Mouse (Mus musculus) kidney, adult 9 months (tissue): Measurements from ENCODE around the gene Cyb561.

Experiments
- DNase-seq: peaks from one replicate; pipeline ENCODE4 v3.0.0; 2022

Cyb561 gene

DNA sequence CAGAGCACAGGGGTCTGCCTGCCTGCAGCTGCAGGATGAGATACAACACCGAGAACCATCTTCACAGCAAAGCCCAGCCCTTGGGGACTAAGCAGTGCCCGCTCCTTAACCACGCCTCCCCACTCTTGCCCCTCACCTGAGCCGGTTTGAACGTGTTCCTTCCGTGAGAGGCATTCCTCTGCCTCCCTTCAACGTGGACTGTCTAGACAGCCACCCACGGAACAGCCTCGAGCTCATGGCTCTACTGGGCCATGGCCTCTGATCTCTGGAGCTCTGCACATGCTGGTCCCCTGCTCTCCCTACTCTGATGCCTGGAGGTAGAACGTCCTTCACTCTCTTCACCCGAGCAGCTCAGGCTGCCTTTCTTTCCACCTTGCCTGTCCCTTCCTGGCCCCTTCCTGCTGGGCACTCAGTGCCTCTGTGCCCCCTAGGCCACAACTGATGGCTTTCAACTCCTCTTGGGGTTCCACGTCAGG lies at the start of gene Cyb561:
Cyb561 (minus strand) TSS at position 426 of the 476 bp plus-strand sequence.
- DNase-seq: no peak

GRCm38 (mm10) chr11:106001718-106002117 lies 48.6 kb upstream of the Cyb561 start:
- peak; percentile 67 for DNase-seq

DNA sequence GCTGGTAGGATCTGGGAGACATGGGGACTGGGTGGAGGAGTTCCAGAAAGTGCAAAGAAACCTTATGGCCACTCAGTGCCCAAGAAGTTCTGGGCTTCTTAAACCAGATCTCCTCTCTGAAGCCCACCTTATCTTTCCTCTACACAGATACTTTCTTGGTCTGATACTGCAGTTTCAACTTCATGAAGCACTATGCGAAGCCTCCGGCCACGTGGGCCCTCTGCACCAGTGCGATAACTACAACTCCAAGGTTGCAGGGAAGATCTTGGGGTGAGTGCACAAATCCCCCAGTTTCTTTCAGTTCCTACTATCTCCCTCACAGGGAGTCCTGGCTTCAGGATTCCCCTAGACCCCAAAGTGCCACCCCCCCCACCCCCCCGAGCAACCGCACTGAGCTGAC lies 46.9 kb upstream of the Cyb561 start:
- no peak for DNase-seq

GRCm38 (mm10) chr11:105994375-105994774 lies 41.2 kb upstream of the Cyb561 start, which contains the start of gene Ace3:
Gene Ace3 (plus strand): TSS chr11:105994675.
- no peak for DNase-seq

GRCm38 (mm10) chr11:105990231-105990630 lies 37.1 kb upstream of the Cyb561 start:
- DNase-seq: peak; percentile 58

GRCm38 (mm10) chr11:105989446-105989845 lies 36.3 kb upstream of the Cyb561 start:
- no peak for DNase-seq

- no peak for DNase-seq
These were observed 34.3 kb upstream of the Cyb561 start for GRCm38 (mm10) chr11:105987446-105987845.

- DNase-seq: no peak
These were observed 31.3 kb upstream of the Cyb561 start for GRCm38 (mm10) chr11:105984452-105984851.

- no peak for DNase-seq
These were observed 25.5 kb upstream of the Cyb561 start for GRCm38 (mm10) chr11:105978634-105979033.

GRCm38 (mm10) chr11:105978232-105978631 lies 25.1 kb upstream of the Cyb561 start:
- no peak for DNase-seq

DNA sequence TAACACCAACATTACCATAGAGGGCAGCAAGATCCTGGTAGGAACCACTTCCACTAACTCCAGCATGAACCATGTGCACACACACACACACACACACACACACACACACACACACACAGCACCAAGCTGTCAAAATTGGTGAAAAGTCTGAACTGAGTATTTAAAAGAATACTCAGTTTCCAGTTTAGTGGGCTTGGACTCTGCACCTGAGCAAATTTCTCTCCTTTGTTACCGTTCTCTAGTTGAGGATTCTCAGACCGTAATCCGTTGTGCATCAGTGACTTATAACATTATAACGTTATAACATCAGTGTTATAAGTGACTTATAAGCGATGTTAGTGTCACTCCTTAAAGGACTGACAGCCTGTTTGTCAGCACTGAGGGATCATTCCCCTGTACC lies 22.5 kb upstream of the Cyb561 start:
- peak; percentile 63 for DNase-seq

- DNase-seq: peak; percentile 61
These were observed 21.9 kb upstream of the Cyb561 start for GRCm38 (mm10) chr11:105975050-105975449.

- peak; percentile 85 for DNase-seq
These were observed 21.5 kb upstream of the Cyb561 start for GRCm38 (mm10) chr11:105974593-105974992.

DNA sequence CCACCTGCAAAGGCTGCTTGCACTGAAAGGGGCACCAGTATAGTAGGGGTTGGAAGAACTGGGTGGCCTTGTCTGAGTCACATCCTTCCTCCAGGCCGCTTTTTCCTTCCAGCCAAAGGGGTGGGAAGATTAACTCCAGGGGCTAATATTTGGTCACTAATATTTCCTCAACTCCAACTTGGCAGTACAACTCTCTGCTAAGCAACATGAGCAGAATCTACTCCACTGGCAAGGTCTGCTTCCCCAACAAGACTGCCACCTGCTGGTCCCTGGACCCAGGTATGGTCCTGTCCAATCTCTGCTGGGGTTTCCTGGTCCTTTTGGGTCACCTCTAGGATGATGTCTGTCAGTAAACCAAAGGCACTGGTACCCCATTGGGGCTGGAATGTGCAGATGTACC lies 16.4 kb upstream of the Cyb561 start:
- DNase-seq: peak; percentile 70

DNA sequence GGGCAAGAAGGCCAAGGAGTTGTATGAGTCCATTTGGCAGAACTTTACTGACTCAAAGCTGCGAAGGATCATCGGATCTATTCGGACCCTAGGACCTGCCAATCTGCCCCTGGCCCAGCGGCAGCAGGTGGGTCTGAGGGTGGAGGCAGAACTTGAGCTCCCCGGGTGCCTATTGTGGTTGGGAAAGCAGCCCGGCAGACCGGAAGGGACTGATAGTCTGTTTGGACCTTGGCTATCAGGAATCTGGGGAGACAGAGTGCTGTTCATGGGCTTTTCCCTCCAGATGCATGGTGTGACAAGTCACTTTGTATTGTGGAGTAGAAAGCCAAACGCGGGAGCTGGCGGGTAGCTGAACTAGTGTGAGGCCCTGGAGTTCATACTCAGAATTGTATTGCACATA lies 15.8 kb upstream of the Cyb561 start:
- no peak for DNase-seq

GRCm38 (mm10) chr11:105967741-105968574 lies 14.8 kb upstream of the Cyb561 start, which contains the start of gene Ace:
Gene Ace (plus strand): TSS chr11:105967945.
- peak; percentile 53 for DNase-seq

DNA sequence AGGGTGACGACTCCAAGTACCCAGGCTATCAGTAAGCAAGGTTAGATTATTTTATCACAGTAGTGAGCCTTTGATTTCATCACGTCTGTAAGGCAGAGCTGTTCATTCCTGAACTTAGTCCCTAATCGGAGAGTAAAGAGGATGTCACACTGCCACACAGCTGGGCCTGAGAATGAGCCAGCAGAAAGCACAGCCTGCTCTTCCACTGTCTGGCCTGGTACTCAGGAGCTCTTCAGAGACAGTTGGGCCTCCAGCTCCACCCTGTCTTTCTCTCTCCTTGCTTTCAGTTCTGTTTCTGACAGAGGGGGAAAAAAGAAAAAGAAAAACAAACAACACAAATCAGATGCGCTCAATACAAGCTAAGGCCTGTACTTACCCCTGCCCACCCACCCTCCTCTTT lies 13.2 kb upstream of the Cyb561 start:
- no peak for DNase-seq

DNA sequence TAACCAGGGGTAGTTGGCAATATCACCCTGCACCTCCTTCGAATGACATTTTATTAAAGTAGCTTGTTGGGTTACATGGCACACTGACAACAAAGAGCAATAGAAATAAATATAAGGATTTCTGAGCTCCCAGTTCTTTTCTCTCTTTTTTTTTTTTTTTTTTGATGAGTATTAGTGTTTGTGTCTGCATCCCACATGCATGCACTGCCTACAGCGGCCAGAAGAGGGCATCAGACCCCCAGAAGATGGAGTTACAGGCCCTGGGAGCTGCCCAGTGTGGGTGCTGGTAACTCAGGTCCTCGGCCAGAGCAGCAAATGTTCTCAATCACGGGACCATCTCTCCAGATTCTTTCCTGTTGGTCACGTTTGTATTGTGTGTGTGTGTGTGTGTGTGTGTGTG lies 11.6 kb upstream of the Cyb561 start:
- DNase-seq: no peak

GRCm38 (mm10) chr11:105959355-105959754 lies 6.2 kb upstream of the Cyb561 start:
- no peak for DNase-seq

DNA sequence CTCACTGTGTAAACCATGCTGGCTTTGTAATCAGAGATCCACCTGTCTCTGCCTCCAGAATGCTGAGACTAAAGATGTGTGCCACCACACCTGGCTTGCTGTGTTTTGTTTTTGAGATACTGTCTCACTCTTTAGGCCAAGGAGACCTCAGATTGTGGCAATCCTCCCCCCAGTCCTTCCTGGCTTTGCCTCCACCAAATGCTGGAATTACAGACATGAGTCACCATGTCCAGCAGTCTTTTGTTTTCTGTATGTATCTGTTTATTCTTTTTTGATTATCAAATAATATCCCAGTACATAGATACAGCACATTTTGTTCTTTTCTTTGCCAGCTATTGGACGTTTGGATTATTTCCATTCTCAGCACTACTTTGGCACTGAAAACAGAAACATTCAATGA lies 5.4 kb upstream of the Cyb561 start:
- DNase-seq: no peak

GRCm38 (mm10) chr11:105957501-105957900 lies 4.4 kb upstream of the Cyb561 start:
- DNase-seq: no peak

DNA sequence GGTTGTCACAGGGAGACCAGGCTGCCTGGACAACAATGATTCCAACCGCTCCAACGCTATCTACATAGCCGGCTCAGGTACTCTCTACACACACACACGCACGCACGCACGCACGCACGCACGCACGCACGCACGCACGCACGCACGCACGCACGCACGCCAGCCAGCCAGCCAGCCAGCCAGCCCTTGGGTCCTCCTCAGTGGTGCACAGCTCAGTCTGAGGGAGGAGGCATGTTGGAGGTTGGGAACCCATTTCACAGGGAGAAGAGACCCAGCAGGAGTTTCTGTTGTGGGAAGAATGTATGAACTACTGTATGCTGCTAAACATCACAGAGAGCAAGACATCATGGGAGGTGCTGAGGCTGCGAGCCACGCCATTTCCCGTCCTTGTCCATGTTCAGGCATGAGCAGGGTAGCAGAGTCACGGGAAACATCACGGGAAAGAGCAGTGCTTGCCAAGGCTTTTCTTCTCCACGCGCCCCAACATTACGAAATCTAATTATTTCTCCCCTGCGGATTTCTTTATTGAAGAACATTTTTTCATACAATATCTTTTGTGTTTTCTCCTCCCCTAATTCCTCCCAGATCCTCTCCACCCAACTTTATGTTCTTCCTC lies 2.8 kb upstream of the Cyb561 start:
- DNase-seq: no peak

DNA sequence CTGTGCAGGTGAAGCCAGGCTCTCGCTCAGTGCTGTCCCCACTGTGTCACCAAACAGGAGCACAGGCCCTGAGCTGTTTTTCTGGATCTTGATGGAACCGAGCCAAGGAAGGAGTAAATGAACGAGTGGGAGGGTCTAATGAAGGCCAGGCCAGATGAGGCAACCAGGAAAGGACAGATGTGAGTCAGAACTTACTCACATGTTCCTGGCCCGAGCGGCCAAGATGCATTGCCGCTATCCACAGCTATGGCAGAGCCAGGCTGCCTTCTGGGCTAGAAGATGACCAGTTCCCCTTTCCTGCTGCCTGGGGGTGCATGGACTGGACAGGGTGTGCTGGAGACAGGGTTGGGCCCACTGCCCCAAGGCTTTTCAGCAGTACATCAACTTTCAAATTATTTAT lies 266 bp upstream of the Cyb561 start:
- DNase-seq: no peak

GRCm38 (mm10) chr11:105952111-105952510 lies 1.0 kb downstream of the Cyb561 start:
- peak; percentile 67 for DNase-seq
